Mouse (Mus musculus) embryonic facial prominence, embryonic 14.5 days (tissue): ENCODE measurements around the gene Npr2. TPM values are rescaled to one million over a fixed set of nuclear protein-coding genes. Genes with fewer than 3 reads are reported as not detected.

Experiments used
- ATAC-seq: fragments of 200-750 bp; cut with Nextera tagmentation; 2 replicates; pipeline ENCODE4 v1.8.0; 2017; ENCODE audit warnings: low read depth, moderate number of reproducible peaks, moderate TSS enrichment
- DNase-seq: peaks from one replicate; pipeline ENCODE4 v3.0.0-alpha.2; 2015; ENCODE audit warnings: low spot score
- H3K27ac ChIP-seq: fragments of 300-500 bp; sonication (generic); replicated peaks from 2 replicates; pipeline ENCODE4 v1.5.1; 2014; ENCODE audit warnings: low read depth, mild to moderate bottlenecking, low read length, moderate library complexity
- H3K27me3 ChIP-seq: fragments of 300-500 bp; sonication (generic); replicated peaks from 2 replicates; pipeline ENCODE4 v1.6.1; 2014; ENCODE audit warnings: low read length; ENCODE audit not compliant: control insufficient read depth, insufficient read depth
- H3K36me3 ChIP-seq: fragments of 300-500 bp; sonication (generic); 2 replicates; pipeline ENCODE4 v1.6.1; 2014; ENCODE audit warnings: low read length, mixed read lengths; ENCODE audit not compliant: control insufficient read depth, insufficient read depth
- H3K4me1 ChIP-seq: fragments of 300-500 bp; sonication (generic); 2 replicates; pipeline ENCODE4 v1.6.1; 2014; ENCODE audit warnings: antibody characterized with exemption, low read length; ENCODE audit not compliant: control insufficient read depth, insufficient read depth
- H3K4me2 ChIP-seq: fragments of 300-500 bp; sonication (generic); 2 replicates; pipeline ENCODE4 v1.6.1; 2014; ENCODE audit warnings: low read depth, mild to moderate bottlenecking, low read length, moderate library complexity, mixed read lengths
- H3K4me3 ChIP-seq: fragments of 300-500 bp; sonication (generic); 2 replicates; pipeline ENCODE4 v1.5.1; 2014; ENCODE audit warnings: low read depth, mild to moderate bottlenecking, low read length
- H3K9ac ChIP-seq: fragments of 300-500 bp; sonication (generic); 2 replicates; pipeline ENCODE4 v1.6.1; 2014; ENCODE audit warnings: low read depth, mild to moderate bottlenecking, low read length, moderate library complexity, mixed read lengths
- H3K9me3 ChIP-seq: fragments of 300-500 bp; sonication (generic); 2 replicates; pipeline ENCODE4 v1.6.1; 2016; ENCODE audit warnings: low read length; ENCODE audit not compliant: control insufficient read depth
- WGBS: fragments of 180-500 bp; shearing (Covaris S2); extraction: QIAGEN DNeasy Blood & Tissue Kit; methylation state at CpG from one replicate; pipeline ENCODE4 v1.1.7; 2014; 5-methylcytosine and 5-hydroxymethylcytosine counted together
- polyA plus RNA-seq: library from polyadenylated mRNA; unstranded; fragments of >200 nt; fragmentation: Nextera tagmentation; extraction: Ambion mirVana; gene quantifications from 2 replicates; pipeline ENCODE4 v1.2.1, GENCODE M21; 2014

The Npr2 gene
- polyA plus RNA-seq, 1 experiment from 2014 or later = 23.0 TPM

DNA sequence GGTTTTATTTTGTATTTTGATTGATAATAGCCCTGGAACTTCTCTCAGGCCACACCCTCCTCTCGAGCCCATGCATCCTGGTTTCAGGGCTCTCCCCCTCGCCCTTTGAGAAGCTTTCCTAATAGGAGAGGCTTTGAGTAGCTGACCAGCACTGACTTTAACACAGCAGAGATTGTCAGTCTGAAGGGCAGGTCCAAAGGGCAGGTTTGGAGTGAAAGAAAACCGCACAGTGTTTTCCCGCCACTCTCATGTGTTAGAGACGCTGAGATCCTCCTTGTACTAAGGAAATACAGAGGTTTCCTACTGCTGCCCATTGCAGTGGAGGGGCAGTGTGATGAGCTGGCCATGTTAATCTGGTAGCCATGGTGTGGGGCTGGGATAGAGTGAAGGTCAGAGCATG lies 43.2 kb downstream of the Npr2 start:
- Histone ChIP-seq H3K27me3 (no peaks in the 10 kb centered on the region), H3K4me1 (peaks cover 12% of the 10 kb centered on the region; the same call in 1 of the 2 replicates), H3K36me3 (peaks cover 30% of the 10 kb centered on the region; the same call in 1 of the 2 replicates), H3K9ac (no peak overlapping the region), H3K4me3 (no peak overlapping the region), H3K27ac (no peak overlapping the region), H3K9me3 (no peaks in the 10 kb centered on the region), H3K4me2 (no peak overlapping the region)
- 71% methylated on average over 5 of the region's 5 CpGs for WGBS
- no peak for DNase-seq
- ATAC-seq = no peak

DNA sequence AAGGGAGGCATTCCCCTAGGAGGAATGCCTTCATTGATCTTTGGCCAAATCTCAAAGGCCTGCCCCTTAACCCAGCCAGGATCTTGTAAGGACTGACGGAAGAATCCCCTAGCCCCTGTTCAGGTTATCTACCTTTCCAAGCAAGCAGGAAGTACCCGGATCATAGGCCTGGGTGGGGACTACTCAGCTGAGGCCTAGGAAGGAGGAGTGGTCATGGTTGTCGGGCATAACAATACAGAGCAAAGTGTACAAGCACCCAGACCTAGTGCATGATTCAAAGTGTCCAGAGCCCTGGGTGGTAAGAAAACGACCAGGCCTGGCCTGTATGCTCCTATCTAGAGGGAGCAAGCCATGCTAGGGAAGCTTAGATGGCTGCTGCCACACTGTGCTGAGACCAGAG lies 43.9 kb downstream of the Npr2 start:
- H3K4me1 ChIP-seq = peaks cover 8% of the 10 kb centered on the region; the same call in 1 of the 2 replicates
- ATAC-seq (no peak), DNase-seq (no peak)
- peaks cover 35% of the 10 kb centered on the region; the same call in 1 of the 2 replicates for H3K36me3 ChIP-seq
- WGBS = 75% methylated on average over 4 of the region's 4 CpGs
- no peaks in the 10 kb centered on the region for H3K27me3 ChIP-seq
- H3K4me3 ChIP-seq = no peak overlapping the region
- H3K4me2 ChIP-seq = no peak overlapping the region
- H3K27ac ChIP-seq = no peak overlapping the region
- H3K9me3 ChIP-seq = no peaks in the 10 kb centered on the region
- H3K9ac ChIP-seq = 0 out of 2 replicates have a peak overlapping the region, but pooled peaks have one; percentile 19

DNA sequence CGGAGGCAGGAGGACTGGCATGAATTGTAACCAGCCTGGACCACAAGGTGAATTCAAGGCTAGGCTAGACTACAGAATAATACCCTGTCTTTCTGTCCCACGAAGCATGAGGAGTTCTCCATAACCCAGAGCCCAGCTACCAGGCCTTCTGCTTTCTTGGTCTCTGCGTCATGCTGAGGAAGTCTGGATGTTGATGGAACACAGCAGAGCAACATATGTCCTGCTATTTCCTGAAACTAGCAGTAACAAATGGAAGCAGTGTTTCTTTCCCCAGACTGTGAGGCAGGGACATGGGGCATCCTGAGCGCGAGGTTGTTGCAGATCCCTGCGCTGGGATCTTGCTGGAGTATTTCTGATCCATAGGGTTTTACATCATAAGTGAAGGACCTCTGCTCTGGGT lies 46.8 kb downstream of the Npr2 start:
- ATAC-seq (no peak), DNase-seq (no peak)
- H3K27ac ChIP-seq = no peak overlapping the region
- H3K36me3 ChIP-seq = peaks cover 54% of the 10 kb centered on the region
- H3K4me1 ChIP-seq = no peaks in the 10 kb centered on the region
- no peak overlapping the region for H3K4me3 ChIP-seq
- no peaks in the 10 kb centered on the region for H3K27me3 ChIP-seq
- H3K4me2 ChIP-seq = no peak overlapping the region
- 84% methylated on average over 6 of the region's 6 CpGs for WGBS
- no peaks in the 10 kb centered on the region for H3K9me3 ChIP-seq
- H3K9ac ChIP-seq = no peak overlapping the region

DNA sequence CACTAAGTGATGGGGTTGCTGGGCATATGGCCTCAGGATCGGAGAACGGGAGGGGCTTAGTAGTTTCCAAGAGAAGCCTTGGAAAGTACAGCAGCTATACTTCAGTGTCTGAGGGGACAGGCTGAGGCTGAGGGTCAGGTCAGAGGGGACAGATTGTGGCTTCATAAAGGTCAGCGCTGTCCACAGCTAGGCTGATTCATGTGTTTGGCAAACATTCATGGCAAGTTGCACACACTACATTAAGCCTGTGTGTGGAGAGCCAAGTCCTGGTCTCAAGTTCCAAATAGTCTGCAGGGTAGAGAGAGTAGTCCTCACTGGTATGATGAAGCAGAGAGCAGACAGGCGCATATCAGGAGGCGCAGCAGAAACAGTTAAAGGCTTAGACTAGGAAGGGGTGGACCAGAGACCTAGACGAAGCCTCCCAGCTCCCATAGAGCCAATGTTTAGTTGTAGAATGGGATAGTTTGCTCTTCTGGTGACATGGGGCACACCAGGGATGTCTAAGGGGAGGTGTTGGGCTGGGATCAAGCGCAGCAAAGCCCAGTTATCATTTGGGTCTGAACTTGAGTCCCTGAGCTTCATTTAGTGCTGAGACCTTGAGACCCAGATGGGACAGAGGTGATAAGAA lies 47.8 kb downstream of the Npr2 start:
- 88% methylated on average over 7 of the region's 7 CpGs for WGBS
- Histone ChIP-seq H3K4me3 (no peak overlapping the region), H3K36me3 (peaks cover 53% of the 10 kb centered on the region), H3K27me3 (no peaks in the 10 kb centered on the region), H3K9me3 (no peaks in the 10 kb centered on the region), H3K27ac (no peak overlapping the region), H3K9ac (no peak overlapping the region), H3K4me1 (no peaks in the 10 kb centered on the region), H3K4me2 (no peak overlapping the region)
- no peak for ATAC-seq
- DNase-seq = no peak

DNA sequence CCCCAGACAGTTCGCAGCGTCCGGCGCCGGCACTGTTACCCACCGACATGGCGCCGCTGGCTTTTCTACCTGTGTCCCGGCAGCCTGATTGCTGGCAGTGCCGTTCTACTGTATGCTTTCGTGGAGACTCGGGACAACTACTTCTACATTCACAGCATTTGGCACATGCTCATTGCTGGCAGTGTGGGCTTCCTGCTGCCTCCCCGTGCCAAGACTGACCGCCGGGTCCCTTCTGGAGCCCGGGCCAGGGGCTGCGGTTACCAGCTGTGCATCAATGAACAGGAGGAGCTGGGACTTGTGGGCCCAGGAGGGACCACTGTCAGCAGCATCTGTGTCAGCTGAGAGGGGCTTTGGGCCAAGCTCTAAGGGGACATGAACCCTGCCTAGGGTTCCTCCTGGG lies 58.3 kb downstream of the Npr2 start:
- no peaks in the 10 kb centered on the region for H3K9me3 ChIP-seq
- H3K27ac ChIP-seq = no peak overlapping the region
- H3K4me1 ChIP-seq = no peaks in the 10 kb centered on the region
- no peaks in the 10 kb centered on the region for H3K27me3 ChIP-seq
- no peak for DNase-seq
- no peak overlapping the region for H3K9ac ChIP-seq
- no peak for ATAC-seq
- H3K36me3 ChIP-seq = peaks cover 37% of the 10 kb centered on the region; the same call in 1 of the 2 replicates
- WGBS = 91% methylated on average over 17 of the region's 17 CpGs
- H3K4me3 ChIP-seq = no peak overlapping the region
- H3K4me2 ChIP-seq = no peak overlapping the region

DNA sequence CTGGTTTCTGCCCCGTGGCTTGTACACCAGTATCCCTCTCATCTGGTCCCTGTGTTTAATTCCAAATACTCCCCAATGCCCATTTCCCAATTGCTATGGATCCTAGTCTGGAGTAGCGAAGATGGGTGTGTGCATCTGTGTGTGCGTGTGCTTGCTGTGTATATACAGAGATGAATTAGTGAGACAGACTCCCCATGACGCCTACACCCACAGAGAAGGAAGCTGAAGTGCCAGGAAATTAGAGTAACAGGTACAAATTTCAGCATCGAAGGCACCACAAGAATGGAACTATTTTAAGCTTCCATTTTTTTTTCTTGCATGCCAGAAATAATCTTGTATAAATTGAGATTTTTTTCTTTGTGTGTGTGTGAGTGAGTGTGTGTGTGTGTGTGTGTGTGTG lies 59.3 kb downstream of the Npr2 start:
- no peak overlapping the region for H3K4me3 ChIP-seq
- no peaks in the 10 kb centered on the region for H3K9me3 ChIP-seq
- no peak for ATAC-seq
- H3K27me3 ChIP-seq = no peaks in the 10 kb centered on the region
- WGBS = 71% methylated on average over 5 of the region's 5 CpGs
- peaks cover 34% of the 10 kb centered on the region; the same call in 1 of the 2 replicates for H3K36me3 ChIP-seq
- no peak for DNase-seq
- H3K27ac ChIP-seq = no peak overlapping the region
- H3K4me2 ChIP-seq = no peak overlapping the region
- no peaks in the 10 kb centered on the region for H3K4me1 ChIP-seq
- H3K9ac ChIP-seq = no peak overlapping the region

DNA sequence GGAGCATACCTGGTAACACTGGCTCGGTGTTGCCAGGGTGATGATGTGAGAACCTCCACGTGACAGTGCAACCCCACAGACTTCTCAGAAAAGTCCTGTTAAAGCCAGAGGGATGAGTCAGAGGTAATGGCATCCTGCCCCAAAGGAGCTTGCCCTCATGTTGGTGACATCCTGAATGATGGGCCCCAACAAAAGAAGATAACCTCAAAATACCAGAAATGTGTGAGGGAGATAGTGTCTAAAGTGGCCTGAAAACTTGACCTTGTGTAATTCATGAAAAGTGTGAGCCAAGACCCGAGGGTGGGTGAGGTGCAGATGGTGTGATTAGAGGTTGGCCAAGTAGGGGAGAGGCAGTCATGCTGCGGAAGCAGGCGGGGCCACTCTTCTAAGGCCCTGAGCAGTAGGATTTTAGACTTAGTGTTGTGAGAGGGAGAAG lies 62.1 kb downstream of the Npr2 start:
- DNase-seq = no peak
- Histone ChIP-seq H3K4me2 (no peak overlapping the region), H3K9me3 (no peaks in the 10 kb centered on the region), H3K27ac (no peak overlapping the region), H3K27me3 (no peaks in the 10 kb centered on the region), H3K4me3 (no peak overlapping the region), H3K36me3 (peaks cover 15% of the 10 kb centered on the region; the same call in 1 of the 2 replicates), H3K9ac (no peak overlapping the region), H3K4me1 (no peaks in the 10 kb centered on the region)
- WGBS = 77% methylated on average over 5 of the region's 5 CpGs
- no peak; the same call in 1 of the 2 replicates for ATAC-seq

DNA sequence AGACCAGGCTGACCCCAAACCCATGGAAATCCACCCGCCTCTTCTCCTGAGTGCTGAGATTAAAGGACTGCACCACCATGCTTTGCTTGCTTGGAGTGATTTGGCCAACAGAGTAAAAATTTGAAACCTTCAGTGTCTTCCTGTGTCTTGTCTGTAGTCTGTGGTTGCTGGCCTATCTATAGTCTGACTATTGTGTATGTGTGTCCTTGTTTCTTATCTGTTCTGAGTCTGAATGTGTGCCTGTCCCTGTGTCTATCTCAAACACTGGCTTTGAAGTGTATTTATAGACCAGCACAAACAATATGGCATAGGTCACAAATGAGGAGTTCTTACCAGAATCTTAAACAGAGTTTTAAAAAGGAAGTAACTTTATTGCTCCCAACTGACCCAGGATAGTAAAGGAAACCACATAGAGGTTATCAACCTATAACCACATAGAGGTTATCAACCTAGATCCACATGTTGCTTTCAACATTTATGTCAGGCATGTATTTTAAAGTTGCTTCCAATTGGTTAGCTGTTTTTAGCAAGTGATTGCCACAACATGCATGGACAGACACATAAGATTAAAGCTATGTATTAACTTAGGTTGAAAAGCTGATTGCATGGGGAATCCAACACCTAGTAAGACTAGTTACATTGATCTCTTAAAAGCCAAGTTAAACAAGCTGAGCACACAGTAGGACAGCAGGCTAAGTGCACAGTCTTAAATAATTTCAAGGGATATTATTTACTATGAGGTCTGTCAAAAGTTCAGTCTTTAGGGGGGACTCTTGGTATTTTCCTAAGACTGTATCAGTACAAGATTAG lies 62.9 kb downstream of the Npr2 start:
- no peaks in the 10 kb centered on the region for H3K9me3 ChIP-seq
- ATAC-seq = no peak
- WGBS = 93% methylated on average over 1 of the region's 1 CpGs
- H3K27ac ChIP-seq = no peak overlapping the region
- no peak overlapping the region for H3K9ac ChIP-seq
- no peaks in the 10 kb centered on the region for H3K27me3 ChIP-seq
- no peak overlapping the region for H3K4me2 ChIP-seq
- no peaks in the 10 kb centered on the region for H3K4me1 ChIP-seq
- no peak overlapping the region for H3K4me3 ChIP-seq
- no peak for DNase-seq
- peaks cover 7% of the 10 kb centered on the region; the same call in 1 of the 2 replicates for H3K36me3 ChIP-seq
